Mouse (Mus musculus): Measurements from ENCODE around the gene Kirrel3.

Kirrel3 gene

DNA sequence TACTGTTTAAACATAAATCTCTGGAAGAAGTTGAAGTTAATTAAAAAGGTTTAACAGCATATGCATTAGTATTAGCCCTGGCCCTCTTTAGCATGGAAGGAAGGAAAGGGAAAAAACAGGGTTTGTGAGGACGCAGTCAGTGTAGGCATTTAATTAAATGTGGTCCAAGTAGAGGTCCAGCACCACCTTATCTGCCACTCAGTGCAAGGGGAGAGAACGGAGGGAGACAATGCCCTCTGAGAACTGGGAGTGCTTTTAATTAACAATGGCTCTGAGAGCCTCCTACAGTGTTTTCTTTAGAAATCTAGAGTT is 339.4 kb downstream of the Kirrel3 start:
- no peak for DNase-seq (ENCODE audit: low read depth, low spot score)

- no peak for DNase-seq (ENCODE audit: low read depth, low spot score)
Observed at GRCm38 (mm10) chr9:34825402-34826008, 339.8 kb downstream of the Kirrel3 start.

- no peak for DNase-seq (ENCODE audit: low read depth, low spot score)
Observed at GRCm38 (mm10) chr9:34830696-34831095, 345.0 kb downstream of the Kirrel3 start.

- DNase-seq (ENCODE audit: low read depth, low spot score), result no peak
Observed at GRCm38 (mm10) chr9:34836801-34837200, 351.1 kb downstream of the Kirrel3 start.

GRCm38 (mm10) chr9:34837700-34838462 is 352.2 kb downstream of the Kirrel3 start:
- peak; percentile 5 for DNase-seq (ENCODE audit: low read depth, low spot score)

- no peak for DNase-seq (ENCODE audit: low read depth, low spot score)
Observed at GRCm38 (mm10) chr9:34843275-34843965, 357.7 kb downstream of the Kirrel3 start.

DNA sequence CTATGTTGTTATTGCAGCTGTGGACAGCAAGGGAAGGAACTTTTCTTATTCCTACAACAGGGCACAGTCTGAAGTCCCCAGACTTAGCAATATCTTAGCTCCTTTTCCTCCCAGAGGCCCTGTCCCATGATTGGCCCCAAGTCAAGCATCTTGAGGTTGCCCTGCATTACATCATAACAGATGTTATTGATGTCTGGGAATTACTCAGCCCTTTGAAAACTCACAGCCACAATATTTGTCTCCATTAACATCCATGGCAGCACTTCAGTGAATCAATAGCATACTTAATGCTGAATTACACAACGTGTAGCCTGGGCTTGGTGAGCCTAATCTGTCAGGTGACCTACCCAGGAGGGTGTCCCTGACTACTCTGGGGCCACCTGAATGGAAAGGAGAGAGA is 360.7 kb downstream of the Kirrel3 start:
- no peak for DNase-seq (ENCODE audit: low read depth, low spot score)

GRCm38 (mm10) chr9:34847664-34848063 is 362.0 kb downstream of the Kirrel3 start:
- DNase-seq (ENCODE audit: low read depth, low spot score), result peak; percentile 26

- DNase-seq (ENCODE audit: low read depth, low spot score), result no peak
Observed at GRCm38 (mm10) chr9:34851136-34851535, 365.4 kb downstream of the Kirrel3 start.

DNA sequence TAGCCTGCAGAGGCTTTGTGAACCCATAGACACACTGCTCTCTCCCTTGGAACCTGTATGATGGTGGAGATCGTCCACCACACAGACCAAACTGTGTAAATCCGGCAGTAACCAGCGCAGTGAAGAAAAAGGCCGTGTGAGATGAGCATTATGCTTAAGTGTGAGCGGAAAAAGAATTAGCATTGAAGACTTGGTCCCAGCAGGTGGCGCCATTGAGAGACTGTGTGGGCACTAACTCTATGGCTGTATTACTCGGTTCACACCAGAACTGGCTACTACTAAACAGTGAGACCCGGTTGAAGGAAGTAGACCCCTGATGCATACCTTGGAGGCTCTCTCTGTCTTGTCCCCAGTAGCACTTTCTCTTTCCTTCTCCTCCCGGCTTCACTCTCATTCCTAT is 371.9 kb downstream of the Kirrel3 start:
- DNase-seq (ENCODE audit: low read depth, low spot score), result peak; percentile 52

DNA sequence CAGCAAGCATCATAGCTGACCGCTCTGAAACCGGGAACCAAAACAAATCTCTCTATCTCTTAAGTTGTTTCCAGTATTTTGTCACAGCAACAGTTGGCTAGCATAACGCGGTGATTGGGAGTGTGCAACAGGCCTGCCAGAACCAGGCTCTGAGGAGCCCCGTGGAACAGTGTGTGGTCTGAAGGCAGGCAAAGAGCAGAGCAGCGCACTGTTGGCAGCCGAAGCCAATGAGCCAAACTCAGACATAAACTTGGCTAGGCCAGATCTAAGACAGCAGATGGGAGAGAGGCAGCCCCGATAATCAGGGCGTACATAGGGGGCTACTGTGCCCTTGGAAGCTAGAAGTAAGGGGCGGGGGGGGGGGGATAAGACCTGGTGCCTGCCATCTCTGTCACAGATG is 372.4 kb downstream of the Kirrel3 start:
- DNase-seq (ENCODE audit: low read depth, low spot score), result no peak

GRCm38 (mm10) chr9:34860934-34861333 is 375.2 kb downstream of the Kirrel3 start:
- no peak for DNase-seq (ENCODE audit: low read depth, low spot score)

DNA sequence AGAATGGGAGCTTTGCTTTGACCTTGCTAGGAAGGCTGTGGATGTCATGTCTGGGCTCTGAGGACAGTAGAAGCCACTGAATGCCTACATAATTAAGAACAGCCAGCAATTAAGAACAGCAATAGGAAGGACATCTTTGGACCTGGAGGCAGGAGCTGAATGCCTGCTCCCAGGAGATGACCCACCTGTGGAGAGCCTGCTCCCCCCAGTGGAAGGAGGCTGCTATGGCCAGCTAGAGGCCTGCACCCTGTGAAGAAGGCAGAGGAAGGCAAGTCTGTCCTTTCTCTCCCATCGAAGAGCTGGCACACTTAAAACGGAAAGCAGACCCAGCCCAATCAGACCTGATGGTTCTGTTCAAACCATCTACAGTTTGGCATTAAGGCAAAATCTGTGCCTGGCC is 376.1 kb downstream of the Kirrel3 start:
- DNase-seq (ENCODE audit: low read depth, low spot score), result peak; percentile 15

GRCm38 (mm10) chr9:34865606-34866005 is 379.9 kb downstream of the Kirrel3 start:
- DNase-seq (ENCODE audit: low read depth, low spot score), result no peak

DNA sequence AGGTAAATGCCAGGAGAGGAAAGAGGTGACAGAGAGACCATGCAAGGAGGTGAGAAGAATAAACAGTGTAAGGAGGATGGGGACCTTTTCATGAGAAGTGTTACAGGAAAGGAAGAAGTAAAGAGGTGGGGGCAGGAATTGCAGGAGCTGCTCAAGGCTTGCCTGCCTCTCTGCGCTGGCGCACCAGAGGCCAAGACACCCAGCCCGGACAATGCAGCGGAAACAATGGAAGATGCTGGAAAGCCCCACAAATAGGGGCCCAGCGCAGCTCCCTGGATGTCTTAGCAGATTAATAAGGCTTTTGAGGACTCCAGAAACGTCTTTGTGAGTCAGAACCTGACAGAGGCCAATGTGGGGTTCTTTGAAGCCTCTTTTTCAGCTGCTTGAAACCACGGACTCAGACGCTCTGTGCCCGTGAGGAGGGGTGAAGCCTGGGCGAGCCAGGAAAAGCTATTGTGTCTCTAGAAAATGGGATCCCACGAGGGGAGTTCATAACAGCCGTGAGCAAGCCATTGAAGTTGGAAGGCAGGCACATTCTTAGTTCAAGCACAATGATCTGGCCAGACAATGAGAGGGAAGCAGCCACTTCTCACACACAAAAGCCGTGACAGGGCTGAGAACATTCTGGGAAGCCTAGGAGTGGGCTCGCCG is 385.7 kb downstream of the Kirrel3 start:
- DNase-seq (ENCODE audit: low read depth, low spot score), result no peak

DNA sequence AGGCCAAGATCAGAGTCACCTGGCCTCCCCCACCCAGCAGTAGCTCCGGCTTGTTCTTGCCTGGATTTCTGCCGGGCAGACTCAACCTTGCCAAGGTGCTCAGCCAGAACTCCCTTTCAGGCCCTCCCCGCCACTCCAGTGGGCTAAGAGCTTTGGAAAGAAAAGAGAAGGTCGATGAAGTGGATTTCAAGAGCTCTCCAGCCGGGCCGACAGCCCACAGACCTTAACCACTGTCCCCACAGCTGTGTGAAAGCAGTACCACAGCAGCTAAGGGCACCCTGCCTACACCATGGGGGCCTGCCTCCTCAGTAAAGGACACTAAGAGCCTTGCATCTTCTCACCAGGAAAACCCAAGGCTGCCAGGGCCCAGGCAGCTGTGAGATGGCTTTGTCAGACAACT is 389.5 kb downstream of the Kirrel3 start:
- no peak for DNase-seq (ENCODE audit: low read depth, low spot score)

DNA sequence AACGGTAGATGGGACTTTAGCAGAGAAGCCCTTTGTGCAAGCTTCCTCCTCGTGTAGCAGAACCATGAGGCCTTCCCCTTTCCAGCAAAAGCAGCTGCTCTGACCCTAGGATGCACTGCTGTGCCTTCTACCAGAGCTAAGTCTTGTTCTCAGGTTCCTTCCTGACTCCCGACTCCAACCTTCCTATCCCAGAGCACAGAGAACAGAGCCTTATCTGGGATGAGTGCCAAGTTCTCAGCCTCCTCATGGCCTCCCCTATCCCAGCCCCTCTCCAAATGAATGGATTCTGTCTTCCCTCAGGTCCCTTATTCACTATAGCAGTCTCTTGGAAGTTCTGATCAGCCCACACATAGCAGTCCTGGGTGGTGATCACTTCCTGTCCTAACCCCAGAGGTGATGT is 391.5 kb downstream of the Kirrel3 start:
- DNase-seq (ENCODE audit: low read depth, low spot score), result no peak

GRCm38 (mm10) chr9:34877799-34878198 is 392.1 kb downstream of the Kirrel3 start:
- DNase-seq (ENCODE audit: low read depth, low spot score), result no peak

DNA sequence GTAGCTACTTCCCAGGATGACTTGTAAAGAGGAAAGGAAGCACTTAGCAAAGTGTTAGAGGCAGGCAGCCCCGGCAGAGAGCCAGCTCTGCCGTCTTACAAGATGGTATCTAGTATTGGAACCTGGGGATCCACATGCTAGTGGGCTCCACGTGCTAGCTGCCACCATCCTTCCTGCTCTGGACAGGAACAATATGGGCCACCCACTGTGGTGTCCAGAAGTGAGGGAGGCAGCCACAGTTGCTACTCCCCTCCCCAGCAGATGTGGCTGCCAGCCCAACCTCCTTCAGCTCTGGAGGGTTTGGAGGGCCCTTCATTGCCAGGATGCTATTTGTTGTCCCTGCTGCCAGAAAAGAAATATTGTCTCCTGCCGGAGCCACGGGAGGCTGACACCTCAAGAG is 396.1 kb downstream of the Kirrel3 start:
- no peak for DNase-seq (ENCODE audit: low read depth, low spot score)

GRCm38 (mm10) chr9:34882211-34882610 is 396.5 kb downstream of the Kirrel3 start:
- DNase-seq (ENCODE audit: low read depth, low spot score), result no peak

- DNase-seq (ENCODE audit: low read depth, low spot score), result no peak
Observed at GRCm38 (mm10) chr9:34883122-34883521, 397.4 kb downstream of the Kirrel3 start.

- no peak for DNase-seq (ENCODE audit: low read depth, low spot score)
Observed at GRCm38 (mm10) chr9:34884325-34884724, 398.6 kb downstream of the Kirrel3 start.
